Mouse (Mus musculus): Measurements from ENCODE around the gene Ppp1r9b. TPM values are rescaled to one million over a fixed set of nuclear protein-coding genes. Genes with fewer than 3 reads are reported as not detected.

Gene Ppp1r9b
- polyA plus RNA-seq, 1 experiment: 42.4 TPM

GRCm38 (mm10) chr11:94996101-94996500 lies 5.3 kb downstream of the Ppp1r9b start:
- TF ChIP-seq SRF (IDR thresholded peaks at IDR 0.05; ENCODE audit: control insufficient read depth, insufficient read length, low read depth): no peak
- no peak for TF ChIP-seq E2F4 (IDR thresholded peaks at IDR 0.05; ENCODE audit: insufficient read depth)
- TF ChIP-seq TCF12 (IDR thresholded peaks at IDR 0.05; ENCODE audit: insufficient read depth, poor library complexity, severe bottlenecking): no peak
- no peak for TF ChIP-seq CEBPB (IDR thresholded peaks at IDR 0.05; ENCODE audit: insufficient read depth, poor library complexity, severe bottlenecking)
- TF ChIP-seq MYOD1 (IDR thresholded peaks at IDR 0.05; ENCODE audit: control insufficient read depth in 1 of 3, insufficient read length in 2 of 3, low read depth in 2 of 3): no peak
- no peak for TF ChIP-seq MYOG (IDR thresholded peaks at IDR 0.05; ENCODE audit: control insufficient read depth in 1 of 3, insufficient read depth in 1 of 3, insufficient read length in 2 of 3, low read depth in 2 of 3)
- no peak for TF ChIP-seq USF1 (IDR thresholded peaks at IDR 0.05; ENCODE audit: low read depth)
- no peak for TF ChIP-seq POLR2A (IDR thresholded peaks at IDR 0.05; ENCODE audit: insufficient read length, low read depth)
- no peak for TF ChIP-seq MAX (IDR thresholded peaks at IDR 0.05; ENCODE audit: low read depth)
- TF ChIP-seq REST (IDR thresholded peaks at IDR 0.05; ENCODE audit: insufficient read depth, insufficient read length): no peak
- no peak for TF ChIP-seq POLR2AphosphoS2 (IDR thresholded peaks at IDR 0.05; ENCODE audit: insufficient read length, low read depth)
- no peak for TF ChIP-seq TCF3 (IDR thresholded peaks at IDR 0.05; ENCODE audit: insufficient read length, low read depth)
- Histone ChIP-seq H3ac (ENCODE audit: control insufficient read depth, insufficient read length) (no peak overlapping the region), H3K27me3 (ENCODE audit: control insufficient read depth, insufficient read depth, insufficient read length) (no peaks in the 10 kb centered on the region), H3K36me3 (ENCODE audit: control insufficient read depth, insufficient read depth) (peaks cover 15% of the 10 kb centered on the region), H3K79me2 (ENCODE audit: control insufficient read depth, insufficient read depth) (peaks cover 44% of the 10 kb centered on the region), H3K4me2 (ENCODE audit: low read depth) (no peak overlapping the region), H3K4me3 (no peak overlapping the region)

GRCm38 (mm10) chr11:94996984-94997383 lies 6.1 kb downstream of the Ppp1r9b start:
- H3ac ChIP-seq (ENCODE audit: control insufficient read depth, insufficient read length): no peak overlapping the region
- H3K36me3 ChIP-seq (ENCODE audit: control insufficient read depth, insufficient read depth): peaks cover 15% of the 10 kb centered on the region
- TF ChIP-seq POLR2A (IDR thresholded peaks at IDR 0.05; ENCODE audit: insufficient read length, low read depth) (no peak), MAX (IDR thresholded peaks at IDR 0.05; ENCODE audit: low read depth) (no peak), TCF3 (IDR thresholded peaks at IDR 0.05; ENCODE audit: insufficient read length, low read depth) (no peak), CEBPB (IDR thresholded peaks at IDR 0.05; ENCODE audit: insufficient read depth, poor library complexity, severe bottlenecking) (no peak), USF1 (IDR thresholded peaks at IDR 0.05; ENCODE audit: low read depth) (no peak), E2F4 (IDR thresholded peaks at IDR 0.05; ENCODE audit: insufficient read depth) (no peak), SRF (IDR thresholded peaks at IDR 0.05; ENCODE audit: control insufficient read depth, insufficient read length, low read depth) (no peak)
- no peak overlapping the region for H3K4me2 ChIP-seq (ENCODE audit: low read depth)
- no peaks in the 10 kb centered on the region for H3K27me3 ChIP-seq (ENCODE audit: control insufficient read depth, insufficient read depth, insufficient read length)
- peaks cover 42% of the 10 kb centered on the region for H3K79me2 ChIP-seq (ENCODE audit: control insufficient read depth, insufficient read depth)
- H3K4me3 ChIP-seq: no peak overlapping the region

DNA sequence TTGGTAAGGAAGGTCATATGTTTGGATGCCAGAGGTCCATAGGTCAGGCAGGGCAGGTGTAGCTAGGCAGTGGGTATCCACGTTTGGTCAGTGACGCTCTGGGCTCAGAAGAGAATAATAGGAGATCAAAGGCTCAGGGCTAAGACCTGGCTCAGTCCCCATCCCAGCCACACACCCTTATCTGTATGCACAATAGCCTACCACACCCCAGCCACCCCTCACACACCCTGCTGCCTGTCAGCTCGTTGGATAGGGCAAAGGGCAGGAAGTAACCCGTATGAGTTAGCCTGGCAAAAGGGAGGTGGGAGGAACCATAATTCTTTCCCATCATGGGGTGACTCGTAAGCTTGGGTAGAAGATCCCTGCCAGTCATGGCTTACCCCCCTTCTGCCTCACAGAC lies 6.8 kb downstream of the Ppp1r9b start:
- Histone ChIP-seq H3K4me2 (ENCODE audit: low read depth) (no peak overlapping the region), H3K79me2 (ENCODE audit: control insufficient read depth, insufficient read depth) (peaks cover 36% of the 10 kb centered on the region), H3K27me3 (ENCODE audit: control insufficient read depth, insufficient read depth, insufficient read length) (no peaks in the 10 kb centered on the region), H3K4me3 (no peak overlapping the region), H3K36me3 (ENCODE audit: control insufficient read depth, insufficient read depth) (peaks cover 15% of the 10 kb centered on the region), H3ac (ENCODE audit: control insufficient read depth, insufficient read length) (no peak overlapping the region)
- TF ChIP-seq SRF (IDR thresholded peaks at IDR 0.05; ENCODE audit: control insufficient read depth, insufficient read length, low read depth): no peak

- Histone ChIP-seq H3K79me2 (ENCODE audit: control insufficient read depth, insufficient read depth) (peaks cover 31% of the 10 kb centered on the region), H3K27me3 (ENCODE audit: control insufficient read depth, insufficient read depth, insufficient read length) (no peaks in the 10 kb centered on the region), H3ac (ENCODE audit: control insufficient read depth, insufficient read length) (no peak overlapping the region), H3K36me3 (ENCODE audit: control insufficient read depth, insufficient read depth) (peaks cover 15% of the 10 kb centered on the region), H3K4me2 (ENCODE audit: low read depth) (no peak overlapping the region), H3K4me3 (no peak overlapping the region)
- TF ChIP-seq USF1 (IDR thresholded peaks at IDR 0.05; ENCODE audit: low read depth): no peak
- no peak for TF ChIP-seq POLR2AphosphoS2 (IDR thresholded peaks at IDR 0.05; ENCODE audit: insufficient read length, low read depth)
- no peak for TF ChIP-seq E2F4 (IDR thresholded peaks at IDR 0.05; ENCODE audit: insufficient read depth)
- no peak for TF ChIP-seq MYOD1 (IDR thresholded peaks at IDR 0.05; ENCODE audit: control insufficient read depth in 1 of 3, insufficient read length in 2 of 3, low read depth in 2 of 3)
- no peak for TF ChIP-seq SRF (IDR thresholded peaks at IDR 0.05; ENCODE audit: control insufficient read depth, insufficient read length, low read depth)
- TF ChIP-seq TCF12 (IDR thresholded peaks at IDR 0.05; ENCODE audit: insufficient read depth, poor library complexity, severe bottlenecking): no peak
- TF ChIP-seq CEBPB (IDR thresholded peaks at IDR 0.05; ENCODE audit: insufficient read depth, poor library complexity, severe bottlenecking): no peak
- no peak for TF ChIP-seq POLR2A (IDR thresholded peaks at IDR 0.05; ENCODE audit: insufficient read length, low read depth)
- no peak for TF ChIP-seq REST (IDR thresholded peaks at IDR 0.05; ENCODE audit: insufficient read depth, insufficient read length)
- no peak for TF ChIP-seq TCF3 (IDR thresholded peaks at IDR 0.05; ENCODE audit: insufficient read length, low read depth)
- TF ChIP-seq MAX (IDR thresholded peaks at IDR 0.05; ENCODE audit: low read depth): no peak
- no peak for TF ChIP-seq MYOG (IDR thresholded peaks at IDR 0.05; ENCODE audit: control insufficient read depth in 1 of 3, insufficient read depth in 1 of 3, insufficient read length in 2 of 3, low read depth in 2 of 3)
Observed at GRCm38 (mm10) chr11:94998041-94998531, 7.3 kb downstream of the Ppp1r9b start.

GRCm38 (mm10) chr11:95000128-95000527 lies 9.3 kb downstream of the Ppp1r9b start:
- Histone ChIP-seq H3K27me3 (ENCODE audit: control insufficient read depth, insufficient read depth, insufficient read length) (no peaks in the 10 kb centered on the region), H3K79me2 (ENCODE audit: control insufficient read depth, insufficient read depth) (peaks cover 11% of the 10 kb centered on the region), H3K4me3 (no peak overlapping the region), H3K36me3 (ENCODE audit: control insufficient read depth, insufficient read depth) (peaks cover 11% of the 10 kb centered on the region), H3K4me2 (ENCODE audit: low read depth) (no peak overlapping the region), H3ac (ENCODE audit: control insufficient read depth, insufficient read length) (no peak overlapping the region)
- TF ChIP-seq TCF3 (IDR thresholded peaks at IDR 0.05; ENCODE audit: insufficient read length, low read depth) (no peak), E2F4 (IDR thresholded peaks at IDR 0.05; ENCODE audit: insufficient read depth) (no peak), USF1 (IDR thresholded peaks at IDR 0.05; ENCODE audit: low read depth) (no peak), REST (IDR thresholded peaks at IDR 0.05; ENCODE audit: insufficient read depth, insufficient read length) (no peak), MYOG (IDR thresholded peaks at IDR 0.05; ENCODE audit: control insufficient read depth in 1 of 3, insufficient read depth in 1 of 3, insufficient read length in 2 of 3, low read depth in 2 of 3) (no peak), POLR2A (IDR thresholded peaks at IDR 0.05; ENCODE audit: insufficient read length, low read depth) (no peak), CEBPB (IDR thresholded peaks at IDR 0.05; ENCODE audit: insufficient read depth, poor library complexity, severe bottlenecking) (no peak), POLR2AphosphoS2 (IDR thresholded peaks at IDR 0.05; ENCODE audit: insufficient read length, low read depth) (no peak), TCF12 (IDR thresholded peaks at IDR 0.05; ENCODE audit: insufficient read depth, poor library complexity, severe bottlenecking) (no peak), MYOD1 (IDR thresholded peaks at IDR 0.05; ENCODE audit: control insufficient read depth in 1 of 3, insufficient read length in 2 of 3, low read depth in 2 of 3) (no peak), SRF (IDR thresholded peaks at IDR 0.05; ENCODE audit: control insufficient read depth, insufficient read length, low read depth) (no peak), MAX (IDR thresholded peaks at IDR 0.05; ENCODE audit: low read depth) (no peak)
